Mouse (Mus musculus): Measurements from ENCODE around the gene Spin2f.
"Not testable (repeated sequence)": the region's sequence is repeated elsewhere in the genome, so short reads cannot be mapped to it uniquely, and the experiment has no call there.

DNA sequence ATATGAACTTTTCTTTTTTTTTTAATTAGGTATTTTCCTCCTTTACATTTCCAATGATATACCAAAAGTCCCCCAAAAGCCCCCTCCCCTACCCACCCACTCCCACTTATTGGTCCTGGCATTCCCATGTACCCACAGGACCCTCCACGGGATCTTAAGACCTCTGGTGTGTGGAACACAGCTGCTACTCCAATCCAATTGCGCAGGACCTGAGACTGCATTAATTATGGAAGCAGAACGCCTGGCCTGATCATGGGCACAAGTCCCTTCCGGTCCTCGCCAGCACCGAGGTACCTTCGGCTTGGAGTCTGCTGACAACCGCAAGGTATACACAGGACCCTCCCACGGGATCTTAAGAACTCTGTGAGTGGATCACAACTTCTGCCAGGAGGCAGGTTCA is 30.2 kb upstream of the Spin2f start:
- not testable (repeated sequence) for TF ChIP-seq CTCF, EP300 (IDR thresholded peaks at IDR 0.05)

Measured in lung, postnatal 0 days (tissue).